Mouse (Mus musculus) hindlimb bud, embryonic 11.5 days (tissue): ENCODE data around the gene 1600014C23Rik.

Experiments
- DNase-seq: peaks from one replicate; pipeline ENCODE4 v3.0.0-alpha.2; 2012; ENCODE audit warnings: low read depth, low spot score; ENCODE audit errors: extremely low spot score

Gene 1600014C23Rik

GRCm38 (mm10) chr17:45752678-45753077 lies 19.0 kb upstream of the 1600014C23Rik start:
- DNase-seq = no peak

GRCm38 (mm10) chr17:45752053-45752452 lies 18.4 kb upstream of the 1600014C23Rik start:
- no peak for DNase-seq

- no peak for DNase-seq
Measured at GRCm38 (mm10) chr17:45751359-45751758, 17.7 kb upstream of the 1600014C23Rik start.

- no peak for DNase-seq
Measured at GRCm38 (mm10) chr17:45749100-45749499, 15.5 kb upstream of the 1600014C23Rik start.

- DNase-seq = no peak
Measured at GRCm38 (mm10) chr17:45747858-45748785, 14.5 kb upstream of the 1600014C23Rik start.

- no peak for DNase-seq
Measured at GRCm38 (mm10) chr17:45747293-45747692, 13.6 kb upstream of the 1600014C23Rik start.

- DNase-seq = no peak
Measured at GRCm38 (mm10) chr17:45746755-45747154, 13.1 kb upstream of the 1600014C23Rik start.

GRCm38 (mm10) chr17:45745629-45746028 lies 12.0 kb upstream of the 1600014C23Rik start:
- no peak for DNase-seq

GRCm38 (mm10) chr17:45742371-45743147 lies 8.9 kb upstream of the 1600014C23Rik start:
- DNase-seq = no peak

- DNase-seq = no peak
Measured at GRCm38 (mm10) chr17:45737078-45737601, 3.5 kb upstream of the 1600014C23Rik start.

GRCm38 (mm10) chr17:45736311-45737077 lies 2.9 kb upstream of the 1600014C23Rik start:
- no peak for DNase-seq

- DNase-seq = no peak
Measured at GRCm38 (mm10) chr17:45735382-45736310, 2.0 kb upstream of the 1600014C23Rik start.

GRCm38 (mm10) chr17:45734881-45735280 lies 1.2 kb upstream of the 1600014C23Rik start:
- DNase-seq = no peak

GRCm38 (mm10) chr17:45734333-45734732 lies 689 bp upstream of the 1600014C23Rik start:
- DNase-seq = no peak

GRCm38 (mm10) chr17:45733038-45733734 lies 458 bp downstream of the 1600014C23Rik start:
- no peak for DNase-seq

- peak; percentile 91 for DNase-seq
Measured at GRCm38 (mm10) chr17:45731172-45731864, 2.3 kb downstream of the 1600014C23Rik start.

- DNase-seq = no peak
Measured at GRCm38 (mm10) chr17:45730696-45731095, 2.9 kb downstream of the 1600014C23Rik start.

GRCm38 (mm10) chr17:45729387-45729786 lies 4.3 kb downstream of the 1600014C23Rik start:
- DNase-seq = no peak
